Mouse (Mus musculus) lung, postnatal 0 days (tissue): ENCODE results near the gene Slc25a54.

Experiments used
- CTCF ChIP-seq: IDR thresholded peaks from 2 replicates; pipeline ENCODE4 v1.5.1; 2016; ENCODE audit warnings: antibody characterized with exemption, mild to moderate bottlenecking
- EP300 ChIP-seq: IDR thresholded peaks from 2 replicates; pipeline ENCODE4 v1.6.1; 2016; ENCODE audit warnings: antibody characterized with exemption, mild to moderate bottlenecking, control low read depth

DNA sequence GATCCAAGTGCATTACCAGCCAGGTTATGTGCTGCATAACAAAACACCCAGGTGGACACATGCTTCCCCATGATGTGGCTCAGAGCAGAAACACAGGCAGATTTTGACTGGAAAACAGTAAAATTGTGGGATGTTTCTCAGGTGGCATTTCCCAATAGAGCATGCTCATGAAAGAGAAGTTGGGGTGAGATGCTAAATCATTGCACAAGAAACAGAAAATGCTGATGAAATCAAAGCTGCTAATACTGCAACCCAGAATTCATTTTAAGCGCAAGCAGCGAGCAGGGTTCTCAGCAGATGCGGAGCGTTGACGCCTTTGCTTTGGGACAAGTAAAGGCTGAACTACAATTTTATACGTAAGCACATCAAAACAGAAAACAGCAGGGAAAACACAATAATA is 73.1 kb downstream of the Slc25a54 start:
- TF ChIP-seq CTCF = no peak
- TF ChIP-seq EP300 = no peak
